Mouse (Mus musculus) myocyte (in vitro differentiated cells): ENCODE data around the gene Ankdd1a.

Experiments used
- CEBPB ChIP-seq: IDR thresholded peaks from 2 replicates; pipeline ENCODE4 v1.6.1; 2011; ENCODE audit warnings: mild to moderate bottlenecking, moderate library complexity; ENCODE audit not compliant: poor library complexity, insufficient read depth, severe bottlenecking
- E2F4 ChIP-seq: IDR thresholded peaks from one replicate; pipeline ENCODE4 v1.6.1; 2011; ENCODE audit warnings: mild to moderate bottlenecking, control low read depth, moderate library complexity; ENCODE audit not compliant: insufficient read depth
- MAX ChIP-seq: IDR thresholded peaks from one replicate; pipeline ENCODE4 v1.6.1; 2011; ENCODE audit warnings: low read depth, mild to moderate bottlenecking, control low read depth
- MYOD1 ChIP-seq, 3 experiments: IDR thresholded peaks; one replicate each; pipeline ENCODE4 v1.6.1; 2011; ENCODE audit warnings: control low read depth in 2 of 3, low read depth in 2 of 3, mild to moderate bottlenecking in 2 of 3, moderate library complexity in 1 of 3; ENCODE audit not compliant: insufficient read length in 2 of 3, control insufficient read depth in 1 of 3
- MYOG ChIP-seq, 3 experiments: IDR thresholded peaks; one replicate each; pipeline ENCODE4 v1.6.1; 2011; ENCODE audit warnings: control low read depth in 2 of 3, low read depth in 2 of 3, mild to moderate bottlenecking in 2 of 3; ENCODE audit not compliant: insufficient read length in 2 of 3, control insufficient read depth in 1 of 3, insufficient read depth in 1 of 3
- POLR2A ChIP-seq: IDR thresholded peaks from one replicate; pipeline ENCODE4 v1.6.1; 2011; ENCODE audit warnings: low read depth, mild to moderate bottlenecking, control low read depth, moderate library complexity; ENCODE audit not compliant: insufficient read length
- POLR2AphosphoS2 ChIP-seq: IDR thresholded peaks from one replicate; pipeline ENCODE4 v1.6.1; 2011; ENCODE audit warnings: low read depth, control low read depth; ENCODE audit not compliant: insufficient read length
- REST ChIP-seq: IDR thresholded peaks from one replicate; pipeline ENCODE4 v1.6.1; 2011; ENCODE audit warnings: mild to moderate bottlenecking, control low read depth, moderate library complexity; ENCODE audit not compliant: insufficient read depth, insufficient read length
- TCF12 ChIP-seq: IDR thresholded peaks from one replicate; pipeline ENCODE4 v1.6.1; 2011; ENCODE audit warnings: mild to moderate bottlenecking, control low read depth; ENCODE audit not compliant: poor library complexity, insufficient read depth, severe bottlenecking
- TCF3 ChIP-seq: IDR thresholded peaks from one replicate; pipeline ENCODE4 v1.6.1; 2011; ENCODE audit warnings: low read depth, control low read depth; ENCODE audit not compliant: insufficient read length
- USF1 ChIP-seq: IDR thresholded peaks from one replicate; pipeline ENCODE4 v1.6.1; 2011; ENCODE audit warnings: low read depth, mild to moderate bottlenecking, control low read depth, moderate library complexity

DNA sequence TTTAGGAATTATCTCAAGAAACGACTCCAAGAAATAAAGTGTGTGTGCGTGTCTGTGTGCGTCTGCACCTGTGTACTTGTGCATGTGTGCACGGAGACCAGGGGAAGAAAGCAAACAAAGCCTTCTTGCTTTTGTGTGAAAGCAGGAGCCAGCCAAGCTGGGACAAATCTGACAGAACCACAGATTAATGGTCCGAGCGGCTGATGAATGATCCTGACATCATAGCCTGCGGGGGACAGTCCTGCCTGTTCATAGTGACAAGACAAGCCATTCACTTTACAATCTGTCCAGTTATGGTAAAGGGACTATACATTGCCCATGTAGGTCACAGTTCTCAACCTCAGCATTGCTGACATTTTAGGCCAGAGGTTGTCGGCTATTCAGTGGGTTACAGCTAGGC lies 28.3 kb upstream of the Ankdd1a start:
- no peak for TF ChIP-seq TCF12
- no peak for TF ChIP-seq POLR2A
- no peak for TF ChIP-seq USF1
- no peak for TF ChIP-seq MYOD1 (IDR thresholded peaks at IDR 0.05; ENCODE audit: control insufficient read depth in 1 of 3, insufficient read length in 2 of 3, low read depth in 2 of 3)
- no peak for TF ChIP-seq MAX
- no peak for TF ChIP-seq MYOG (IDR thresholded peaks at IDR 0.05; ENCODE audit: control insufficient read depth in 1 of 3, insufficient read depth in 1 of 3, insufficient read length in 2 of 3, low read depth in 2 of 3)
- no peak for TF ChIP-seq TCF3
- TF ChIP-seq POLR2AphosphoS2: no peak
- TF ChIP-seq REST: no peak
- TF ChIP-seq CEBPB: no peak
- TF ChIP-seq E2F4: no peak
